Comparison of ENCODE assay signal across 9 mouse cellular contexts in the genomic region with DNA sequence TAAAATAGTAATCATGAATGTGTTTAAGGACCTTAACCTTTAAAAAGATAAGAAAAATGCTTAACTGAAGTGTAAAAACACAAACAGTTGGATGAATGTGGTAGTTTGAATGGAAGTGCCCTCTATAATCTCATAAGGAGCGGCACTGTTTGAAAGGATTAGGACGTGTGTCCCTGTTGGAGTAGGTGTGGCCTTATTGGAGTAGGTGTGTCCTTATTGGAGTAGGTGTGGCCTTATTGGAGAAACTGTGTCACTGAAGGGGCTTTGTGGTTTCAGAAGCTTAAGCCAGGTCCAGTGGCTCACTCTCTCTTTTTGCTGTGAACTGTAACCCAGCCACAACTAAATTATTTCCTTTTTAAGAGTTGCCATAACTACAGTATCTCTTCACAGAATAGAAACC. TPM values are rescaled to one million over a fixed set of nuclear protein-coding genes. Genes with fewer than 3 reads are reported as not detected.
DNase-seq lines count a peak whose midpoint lies in the region; ATAC-seq and TF ChIP-seq lines count a peak whose summit lies in the region.
"Had no signal": no experiment of that assay in that cellular context is flagged by ENCODE, and none has a peak within 500 bp of the region (broad histone marks: within the 10 kb centered on the region; RNA-seq: fewer than 3 reads in every experiment).

No protein-coding gene starts in this region.

- no peak for DNase-seq in heart, postnatal 14 days
- peak; percentile 2 for DNase-seq in brain, embryonic 14.5 days (ENCODE audit: low read depth)
- DNase-seq in liver, embryonic 11.5 days (ENCODE audit: low spot score) = no peak
- no peak for DNase-seq in gastrocnemius, postnatal 14 days
- DNase-seq in neural tube, embryonic 10.5 days (ENCODE audit: extremely low spot score, low spot score) = no peak
- DNase-seq in kidney, adult 18-20 months = no peak
- DNase-seq: lung, postnatal 14 days had no signal

- peaks cover 7% of the 10 kb centered on the region for H3K27me3 ChIP-seq in heart, embryonic 14.5 days (ENCODE audit: control insufficient read depth, insufficient read depth, low read length)
- peaks cover 15% of the 10 kb centered on the region for H3K27me3 ChIP-seq in E14TG2a.4 (ENCODE audit: insufficient read depth, low read length)
- peaks cover 4% of the 10 kb centered on the region; the same call in 1 of the 2 replicates for H3K27me3 ChIP-seq in liver, embryonic 11.5 days (replicated peaks; ENCODE audit: control insufficient read depth, insufficient read depth, low read length)

- peaks cover 0 to 6% of the 10 kb centered on the region in 2 experiments; a peak in 1 of 4 replicates for H3K4me1 ChIP-seq in heart, embryonic 14.5 days (ENCODE audit: control insufficient read depth in 2 of 2, insufficient read depth in 2 of 2, low read length in 2 of 2)
- peaks cover 18% of the 10 kb centered on the region for H3K4me1 ChIP-seq in E14TG2a.4 (replicated peaks; ENCODE audit: low read depth, low read length)
- no peaks in the 10 kb centered on the region for H3K4me1 ChIP-seq in liver, embryonic 11.5 days (replicated peaks; ENCODE audit: control insufficient read depth, insufficient read depth, low read length)

- no peaks in the 10 kb centered on the region for H3K9me3 ChIP-seq in heart, embryonic 14.5 days (ENCODE audit: control insufficient read depth, low read length)
- H3K9me3 ChIP-seq in E14TG2a.4 (ENCODE audit: low read length) = no peaks in the 10 kb centered on the region
- H3K9me3 ChIP-seq in liver, embryonic 11.5 days (ENCODE audit: control insufficient read depth, low read length) = no peaks in the 10 kb centered on the region

- 18% methylated on average over 2 of the region's 2 CpGs for WGBS in heart, embryonic 14.5 days
- WGBS in liver, embryonic 11.5 days = 9% methylated on average over 2 of the region's 2 CpGs

- no peak for ATAC-seq in heart, embryonic 14.5 days (ENCODE audit: insufficient number of reproducible peaks, insufficient read depth, low FRiP score, low read depth)
- peak; percentile 53; the same call in 1 of the 2 replicates for ATAC-seq in liver, embryonic 11.5 days (replicated peaks; ENCODE audit: low FRiP score)

- no peaks in the 10 kb centered on the region for H3K36me3 ChIP-seq in heart, embryonic 14.5 days (ENCODE audit: control insufficient read depth, insufficient read depth, low read length)
- H3K36me3 ChIP-seq in E14TG2a.4 (ENCODE audit: insufficient read depth, low read length) = no peaks in the 10 kb centered on the region
- H3K36me3 ChIP-seq in liver, embryonic 11.5 days (ENCODE audit: control insufficient read depth, insufficient read depth, low read length) = no peaks in the 10 kb centered on the region

- H3K4me2 ChIP-seq in heart, embryonic 14.5 days (ENCODE audit: low read length) = peak overlapping the region; percentile 71; the same call in 1 of the 2 replicates
- H3K4me2 ChIP-seq in liver, embryonic 11.5 days = peak overlapping the region; percentile 80

- H3K9ac ChIP-seq in heart, embryonic 14.5 days (ENCODE audit: low read length) = no peak overlapping the region
- H3K9ac ChIP-seq in liver, embryonic 11.5 days (ENCODE audit: low read depth, low read length) = no peak overlapping the region

- no peak overlapping the region for H3K27ac ChIP-seq in heart, embryonic 14.5 days (replicated peaks in 1 of 2; ENCODE audit: control insufficient read depth in 1 of 2, insufficient read depth in 1 of 2, low read depth in 2 of 2, low read length in 2 of 2)
- H3K27ac ChIP-seq in liver, embryonic 11.5 days (ENCODE audit: low read depth, low read length) = no peak overlapping the region

- H3K4me3 ChIP-seq in heart, embryonic 14.5 days (ENCODE audit: control insufficient read depth in 1 of 2, insufficient read depth in 1 of 2, low read depth in 1 of 2, low read length in 2 of 2) = no peak overlapping the region
- H3K4me3 ChIP-seq in E14TG2a.4 (replicated peaks; ENCODE audit: low read length) = peak overlapping the region; percentile 81
- peak overlapping the region; percentile 59 for H3K4me3 ChIP-seq in liver, embryonic 11.5 days (ENCODE audit: low read depth, low read length)

- TF ChIP-seq POLR2A in brain, embryonic 14.5 days (IDR thresholded peaks at IDR 0.05; ENCODE audit: borderline replicate concordance, extremely low read depth, insufficient read depth, insufficient read length, poor library complexity, severe bottlenecking) = no peak

- TF ChIP-seq CTCF in E14TG2a.4 (conservative IDR thresholded peaks at IDR 0.05; ENCODE audit: low read length) = no peak
- TF ChIP-seq CTCF in brain, embryonic 14.5 days (IDR thresholded peaks at IDR 0.05; ENCODE audit: borderline replicate concordance, extremely low read depth, insufficient read depth, insufficient read length) = no peak

- intact Hi-C loops in heart, postnatal 14 days (cut with DNase I) = loop anchor here (1.0 to 5.0 kb wide), 2 partner anchors 8 to 105 kb away; no protein-coding TSS in a partner anchor
- intact Hi-C loops in gastrocnemius, postnatal 14 days (cut with DNase I; ENCODE audit: low total_unique reads) = loop anchor here (5.0 to 10.0 kb wide), 2 partner anchors 105 to 738 kb away; no protein-coding TSS in a partner anchor

RNA-seq across cellular contexts. Expression of a gene that starts 21.0 kb away (rescaled TPM):
- 8.3 and 9.1 TPM in 2 replicates for polyA plus RNA-seq in heart, embryonic 14.5 days (2014; fragmentation: Nextera tagmentation; extraction: Ambion mirVana)
- total RNA-seq in heart, postnatal 14 days (2021) = 1 to 10 TPM; 4.5 to 5.0 TPM
- polyA plus RNA-seq in brain, embryonic 14.5 days (2012; rRNA removed) = 7.2 and 8.3 TPM in 2 replicates
- 13.1 and 13.4 TPM in 2 replicates for polyA plus RNA-seq in liver, embryonic 11.5 days (2014; fragmentation: Nextera tagmentation; extraction: Ambion mirVana)
- total RNA-seq in gastrocnemius, postnatal 14 days (2021) = 1 to 10 TPM; 4.5 to 4.7 TPM

RNA-seq across cellular contexts. Expression of a gene that starts 33.6 kb away (rescaled TPM):
- polyA plus RNA-seq in heart, embryonic 14.5 days (2014; fragmentation: Nextera tagmentation; extraction: Ambion mirVana) = 39.5 and 41.0 TPM in 2 replicates
- 10 to 100 TPM; 18.8 to 21.7 TPM for total RNA-seq in heart, postnatal 14 days (2021)
- polyA plus RNA-seq in brain, embryonic 14.5 days (2012; rRNA removed) = 21.2 and 22.4 TPM in 2 replicates
- 36.4 and 37.0 TPM in 2 replicates for polyA plus RNA-seq in liver, embryonic 11.5 days (2014; fragmentation: Nextera tagmentation; extraction: Ambion mirVana)
- total RNA-seq in gastrocnemius, postnatal 14 days (2021) = 10 to 100 TPM; 11.5 TPM

Comparison
In these comparisons a context has a peak if more than half of its experiments do, and no peak if none do; other contexts are left out.
1. H3K4me3 ChIP-seq: peak in E14TG2a.4 (single experiment) and liver, embryonic 11.5 days (single experiment); none in heart, embryonic 14.5 days (0 of 2).